Mouse (Mus musculus) stomach, embryonic 14.5 days (tissue): ENCODE data around the gene Tubb5. TPM values are rescaled to one million over a fixed set of nuclear protein-coding genes. Genes with fewer than 3 reads are reported as not detected.

Source experiments
- ATAC-seq: fragments of 200-750 bp; cut with Nextera tagmentation; 2 replicates; pipeline ENCODE4 v1.8.0; 2017; ENCODE audit warnings: low read depth, moderate TSS enrichment; ENCODE audit not compliant: insufficient number of reproducible peaks, insufficient read depth, low FRiP score
- H3K27ac ChIP-seq: fragments of 300-500 bp; sonication (generic); 2 replicates; pipeline ENCODE4 v1.5.1; 2014; ENCODE audit warnings: mild to moderate bottlenecking, low read length, moderate library complexity, mixed read lengths
- H3K27me3 ChIP-seq: fragments of 300-500 bp; sonication (generic); 2 replicates; pipeline ENCODE4 v1.6.1; 2014; ENCODE audit warnings: low read length, control low read depth, mixed read lengths; ENCODE audit not compliant: control insufficient read depth, insufficient read depth
- H3K36me3 ChIP-seq: fragments of 300-500 bp; sonication (generic); 2 replicates; pipeline ENCODE4 v1.6.1; 2014; ENCODE audit warnings: mild to moderate bottlenecking, control low read depth, low read length, moderate library complexity, mixed read lengths; ENCODE audit not compliant: control insufficient read depth, insufficient read depth
- H3K4me1 ChIP-seq: fragments of 300-500 bp; sonication (generic); 2 replicates; pipeline ENCODE4 v1.6.1; 2014; ENCODE audit warnings: low read length, control low read depth, mixed read lengths; ENCODE audit not compliant: control insufficient read depth, insufficient read depth
- H3K4me2 ChIP-seq: fragments of 300-500 bp; sonication (generic); replicated peaks from 2 replicates; pipeline ENCODE4 v1.6.1; 2014; ENCODE audit warnings: low read depth, low read length, control low read depth
- H3K4me3 ChIP-seq: fragments of 300-500 bp; sonication (generic); 2 replicates; pipeline ENCODE4 v1.5.1; 2014; ENCODE audit warnings: low read depth, low read length, control low read depth
- H3K9ac ChIP-seq: fragments of 300-500 bp; sonication (generic); replicated peaks from 2 replicates; pipeline ENCODE4 v1.6.1; 2014; ENCODE audit warnings: low read depth, mild to moderate bottlenecking, control low read depth, low read length, moderate library complexity, mixed read lengths
- H3K9me3 ChIP-seq: fragments of 300-500 bp; sonication (generic); 2 replicates; pipeline ENCODE4 v1.6.1; 2016; ENCODE audit warnings: low read depth, low read length, control low read depth; ENCODE audit not compliant: control insufficient read depth
- whole genome bisulfite sequencing: fragments of 180-500 bp; shearing (Covaris S2); extraction: QIAGEN DNeasy Blood & Tissue Kit; methylation state at CpG from one replicate; pipeline ENCODE4 v1.1.7; 2014; 5-methylcytosine and 5-hydroxymethylcytosine counted together
- polyA plus RNA-seq: library from polyadenylated mRNA; unstranded; fragments of >200 nt; fragmentation: Nextera tagmentation; extraction: Ambion mirVana; gene quantifications from 2 replicates; pipeline ENCODE4 v1.2.1, GENCODE M21; 2014

Tubb5 gene
- polyA plus RNA-seq, 1 experiment from 2014 or later: 983 TPM

DNA sequence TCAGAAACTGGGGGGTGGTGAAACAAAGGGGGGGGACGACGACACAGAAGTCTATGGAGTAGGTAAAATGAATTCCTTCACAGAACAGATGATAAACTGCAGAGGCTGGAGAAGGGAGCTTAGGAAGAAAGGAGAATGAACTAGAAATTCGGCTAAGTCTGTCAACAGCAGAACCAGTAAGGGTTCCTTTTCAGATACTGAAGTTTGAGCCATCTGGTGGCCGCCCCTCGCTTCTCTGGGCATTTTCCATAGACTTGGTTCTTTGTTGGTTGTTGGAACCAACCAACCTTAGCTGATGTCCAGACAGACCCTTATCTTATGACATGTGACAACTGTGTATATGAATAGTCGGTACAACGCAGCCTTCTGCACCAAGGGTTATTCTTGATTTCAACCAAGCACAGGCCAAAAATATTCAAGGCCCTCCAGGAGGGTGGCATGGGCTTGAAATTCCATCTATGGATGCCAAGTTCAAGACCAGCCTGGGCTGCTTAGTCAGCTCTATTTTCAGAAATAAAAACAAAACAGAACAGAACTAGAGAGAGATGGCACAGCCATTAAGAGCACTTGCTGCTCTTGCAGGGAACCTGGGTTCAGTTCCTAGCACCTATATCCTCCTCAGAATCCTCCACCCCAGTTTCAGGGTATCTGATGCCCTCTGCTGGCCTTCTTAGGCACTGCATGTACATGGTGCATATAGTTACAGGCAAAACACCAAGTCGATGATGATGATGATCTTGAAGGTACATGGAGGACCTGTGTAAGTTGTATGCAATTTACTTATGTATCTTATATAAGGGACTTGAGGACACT lies 33.0 kb upstream of the Tubb5 start:
- Histone ChIP-seq H3K9me3 (no peaks in the 10 kb centered on the region), H3K27me3 (no peaks in the 10 kb centered on the region), H3K4me1 (peaks cover 36% of the 10 kb centered on the region; the same call in 1 of the 2 replicates), H3K4me2 (peak overlapping the region; percentile 92; the same call in 1 of the 2 replicates), H3K4me3 (peak overlapping the region; percentile 63; the same call in 1 of the 2 replicates), H3K27ac (peak overlapping the region; percentile 85; the same call in 1 of the 2 replicates), H3K9ac (no peak overlapping the region), H3K36me3 (peaks cover 8% of the 10 kb centered on the region; the same call in 1 of the 2 replicates)
- WGBS: 68% methylated on average over 8 of the region's 8 CpGs
- no peak for ATAC-seq

DNA sequence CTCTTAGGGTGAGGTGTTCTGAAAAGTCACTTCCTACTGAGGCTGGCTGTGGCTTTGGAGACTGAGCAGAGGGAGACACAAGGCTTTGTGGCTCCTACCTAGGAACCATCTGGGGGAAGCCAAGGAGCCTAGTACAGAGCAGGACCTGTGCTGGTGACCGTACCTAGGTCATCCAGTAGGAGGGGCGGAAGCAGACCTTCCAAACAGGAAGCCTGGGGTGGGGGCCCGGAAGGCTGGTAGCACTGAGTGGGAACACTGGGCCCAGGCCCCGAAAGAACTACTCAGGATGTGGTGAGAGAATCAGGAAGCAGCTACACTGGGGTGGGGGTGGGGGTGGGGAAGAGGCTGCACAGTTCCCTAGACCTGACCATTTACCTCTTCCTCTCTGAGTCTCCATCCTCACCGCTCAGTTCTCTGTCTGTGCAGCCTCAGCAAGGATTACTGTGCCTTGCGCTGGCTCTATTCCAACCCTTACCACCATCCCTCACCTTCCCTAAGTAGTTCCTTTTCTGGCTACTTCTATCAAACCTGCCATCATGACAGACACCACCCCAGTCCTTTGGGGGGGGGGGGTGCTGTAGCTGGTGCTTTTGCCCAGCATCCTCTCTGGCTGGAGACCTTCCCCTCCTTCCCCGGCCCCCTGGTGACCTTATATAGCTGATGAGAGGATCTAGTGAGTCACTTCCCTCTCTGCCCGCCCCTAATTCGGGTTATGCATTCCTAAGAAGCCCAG lies 32.2 kb upstream of the Tubb5 start:
- no peak overlapping the region; the same call in 1 of the 2 replicates for H3K9ac ChIP-seq
- H3K4me1 ChIP-seq: peaks cover 36% of the 10 kb centered on the region; the same call in 1 of the 2 replicates

DNA sequence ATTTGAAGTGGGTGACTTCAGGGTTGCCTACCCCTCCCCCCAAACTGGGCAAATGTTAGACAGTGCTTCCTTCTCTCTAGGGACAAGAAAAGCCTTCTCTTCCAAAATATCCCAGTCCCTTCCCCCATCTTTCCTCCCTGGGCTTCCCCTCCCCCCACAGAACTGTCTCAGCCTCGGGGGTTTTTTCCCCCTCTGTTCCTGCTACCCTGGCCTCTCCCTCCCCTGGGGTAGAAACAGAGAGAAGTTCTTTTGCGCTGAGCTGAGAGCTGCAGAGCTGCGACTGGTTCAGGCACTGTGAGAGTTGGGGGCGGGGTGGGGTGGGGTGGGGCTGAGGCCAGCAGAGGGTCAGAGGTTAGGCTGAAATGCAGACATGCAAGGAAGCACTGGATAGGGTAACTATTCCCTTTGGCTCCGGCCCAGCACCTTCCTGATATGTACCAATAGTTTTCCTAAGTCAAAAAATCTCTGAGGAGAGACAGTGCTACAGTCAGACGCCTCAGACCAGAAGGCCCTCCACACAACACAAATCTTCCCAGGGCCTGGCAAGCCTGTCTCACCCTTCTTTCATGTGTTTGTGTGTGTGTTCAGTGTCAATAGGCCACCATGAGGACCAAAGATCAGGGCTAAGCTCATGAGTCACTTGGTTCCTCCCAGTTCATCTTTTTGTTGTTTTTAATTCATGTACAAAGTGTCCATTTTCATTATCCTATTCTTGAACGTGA lies 31.4 kb upstream of the Tubb5 start:
- peak overlapping the region; percentile 74; the same call in 1 of the 2 replicates for H3K9ac ChIP-seq
- WGBS: 1% methylated on average over 7 of the region's 7 CpGs
- peaks cover 42% of the 10 kb centered on the region; the same call in 1 of the 2 replicates for H3K4me1 ChIP-seq
- no peaks in the 10 kb centered on the region for H3K27me3 ChIP-seq
- H3K4me2 ChIP-seq: peak overlapping the region; percentile 92
- ATAC-seq: 0 out of 2 replicates have a peak, but pooled peaks have one; percentile 15
- H3K4me3 ChIP-seq: peak overlapping the region; percentile 63
- H3K9me3 ChIP-seq: no peaks in the 10 kb centered on the region
- peak overlapping the region; percentile 85 for H3K27ac ChIP-seq
- no peaks in the 10 kb centered on the region for H3K36me3 ChIP-seq

More for the DNA sequence above, 32.2 kb upstream of the Tubb5 start:
- 42% methylated on average over 9 of the region's 9 CpGs for WGBS
- Histone ChIP-seq H3K4me2 (peak overlapping the region; percentile 92), H3K4me3 (peak overlapping the region; percentile 63), H3K36me3 (peaks cover 5% of the 10 kb centered on the region; the same call in 1 of the 2 replicates), H3K27ac (peak overlapping the region; percentile 85), H3K9me3 (no peaks in the 10 kb centered on the region), H3K27me3 (no peaks in the 10 kb centered on the region)
- no peak for ATAC-seq

DNA sequence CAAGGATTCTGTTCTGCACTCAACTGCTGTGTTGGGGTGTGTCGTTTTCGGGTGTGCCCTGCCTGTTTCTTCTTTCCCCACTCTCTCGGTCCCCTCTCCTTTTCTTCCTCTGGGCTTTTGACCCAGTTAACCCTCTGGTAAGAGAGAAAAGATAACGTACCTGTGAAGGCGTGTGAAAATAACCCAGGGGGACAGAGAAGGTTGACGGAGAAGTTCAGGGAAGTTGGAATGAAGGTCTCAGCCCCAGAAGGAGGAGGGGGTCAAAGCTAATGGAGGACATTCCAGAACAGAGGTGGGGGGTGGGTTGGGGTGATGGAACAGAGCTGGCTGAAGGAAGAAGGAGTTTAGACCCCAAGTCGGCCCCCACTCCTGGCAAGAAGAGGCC lies 30.8 kb upstream of the Tubb5 start:
- ATAC-seq: no peak
- H3K27me3 ChIP-seq: no peaks in the 10 kb centered on the region
- H3K4me1 ChIP-seq: peaks cover 43% of the 10 kb centered on the region; the same call in 1 of the 2 replicates
- no peaks in the 10 kb centered on the region for H3K9me3 ChIP-seq
- H3K36me3 ChIP-seq: no peaks in the 10 kb centered on the region
- 4% methylated on average over 7 of the region's 7 CpGs for WGBS
- peak overlapping the region; percentile 92 for H3K4me2 ChIP-seq
- peak overlapping the region; percentile 63 for H3K4me3 ChIP-seq
- H3K9ac ChIP-seq: peak overlapping the region; percentile 74
- peak overlapping the region; percentile 85 for H3K27ac ChIP-seq

DNA sequence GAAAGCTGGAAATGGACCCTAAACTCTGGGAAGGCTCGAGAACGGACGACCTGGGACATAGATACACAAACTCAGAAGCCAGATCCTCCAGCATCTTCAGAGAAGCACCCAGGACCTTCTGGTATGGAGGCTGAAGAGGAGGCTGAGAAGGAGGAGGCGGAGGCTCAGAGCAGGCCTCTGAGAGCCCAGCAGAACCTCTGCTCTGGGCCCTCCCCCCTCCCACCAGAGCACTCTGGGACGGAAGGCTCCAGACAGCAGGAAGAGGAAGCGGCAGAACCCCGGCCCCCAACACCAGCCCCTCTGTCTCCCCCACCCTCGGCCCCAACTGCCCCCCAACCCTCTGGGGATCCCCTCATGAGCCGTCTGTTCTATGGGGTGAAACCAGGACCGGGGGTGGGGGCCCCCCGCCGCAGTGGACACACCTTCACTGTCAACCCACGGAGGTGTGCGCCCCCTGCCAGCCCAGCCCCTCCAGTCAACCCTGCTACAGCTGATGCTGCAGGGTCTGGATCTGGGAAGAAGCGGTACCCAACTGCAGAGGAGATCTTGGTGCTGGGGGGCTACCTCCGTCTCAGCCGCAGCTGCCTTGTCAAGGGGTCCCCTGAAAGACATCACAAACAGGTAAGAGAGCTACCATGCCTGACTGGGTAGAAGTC lies 30.2 kb upstream of the Tubb5 start:
- peak overlapping the region; percentile 92 for H3K4me2 ChIP-seq
- peak overlapping the region; percentile 85 for H3K27ac ChIP-seq
- peak overlapping the region; percentile 63 for H3K4me3 ChIP-seq
- 22% methylated on average over 16 of the region's 17 CpGs for WGBS
- no peak for ATAC-seq
- peaks cover 43% of the 10 kb centered on the region; the same call in 1 of the 2 replicates for H3K4me1 ChIP-seq
- no peaks in the 10 kb centered on the region for H3K27me3 ChIP-seq
- no peaks in the 10 kb centered on the region for H3K36me3 ChIP-seq
- H3K9me3 ChIP-seq: no peaks in the 10 kb centered on the region
- H3K9ac ChIP-seq: peak overlapping the region; percentile 74

DNA sequence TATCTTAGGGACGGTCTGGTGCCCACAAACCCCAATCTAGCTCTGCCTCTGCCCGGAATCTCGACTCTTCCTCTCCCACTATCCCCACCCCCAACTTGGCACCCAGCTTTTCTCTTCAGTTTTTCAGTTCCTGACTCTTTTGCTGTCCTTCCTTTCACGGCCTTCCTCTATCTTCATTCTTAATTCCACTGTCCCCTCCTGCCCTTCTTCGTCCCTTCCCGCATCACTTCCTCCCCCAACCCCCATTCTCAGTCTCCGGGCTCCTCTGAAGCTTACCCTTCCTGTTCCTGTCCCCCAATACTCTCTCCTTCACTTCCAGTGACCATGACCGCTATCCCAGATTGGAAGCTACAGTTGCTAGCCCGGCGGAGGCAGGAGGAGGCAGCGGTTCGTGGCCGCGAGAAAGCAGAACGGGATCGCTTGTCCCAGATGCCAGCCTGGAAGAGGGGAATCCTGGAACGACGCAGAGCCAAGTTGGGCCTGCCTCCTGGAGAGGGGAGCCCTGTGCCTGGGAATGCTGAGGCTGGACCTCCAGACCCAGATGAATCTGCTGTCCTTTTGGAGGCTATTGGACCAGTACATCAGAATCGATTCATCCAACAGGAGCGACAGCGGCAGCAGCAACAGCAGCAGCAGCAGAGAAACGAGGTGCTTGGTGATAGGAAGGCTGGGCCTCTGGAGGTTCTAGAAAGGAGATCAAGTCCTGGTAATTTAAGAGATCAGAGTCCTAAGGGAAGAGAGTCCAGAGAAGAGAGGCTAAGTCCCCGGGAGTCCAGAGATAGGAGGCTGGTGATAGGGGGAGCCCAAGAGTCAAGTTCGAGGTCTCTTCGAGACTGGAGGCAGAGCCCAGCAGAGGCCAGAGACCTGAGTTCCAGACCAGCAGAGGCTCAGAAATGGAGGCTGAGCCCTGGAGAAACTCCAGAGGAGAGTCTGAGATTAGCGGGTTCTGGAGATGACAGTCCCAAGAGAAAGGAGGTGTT lies 29.1 kb upstream of the Tubb5 start:
- WGBS: 9% methylated on average over 26 of the region's 26 CpGs
- Histone ChIP-seq H3K4me2 (peak overlapping the region; percentile 92), H3K4me1 (peaks cover 38% of the 10 kb centered on the region; the same call in 1 of the 2 replicates), H3K9me3 (no peaks in the 10 kb centered on the region), H3K4me3 (peak overlapping the region; percentile 63), H3K27ac (peak overlapping the region; percentile 96), H3K36me3 (no peaks in the 10 kb centered on the region), H3K9ac (peak overlapping the region; percentile 74), H3K27me3 (no peaks in the 10 kb centered on the region)
- no peak for ATAC-seq

DNA sequence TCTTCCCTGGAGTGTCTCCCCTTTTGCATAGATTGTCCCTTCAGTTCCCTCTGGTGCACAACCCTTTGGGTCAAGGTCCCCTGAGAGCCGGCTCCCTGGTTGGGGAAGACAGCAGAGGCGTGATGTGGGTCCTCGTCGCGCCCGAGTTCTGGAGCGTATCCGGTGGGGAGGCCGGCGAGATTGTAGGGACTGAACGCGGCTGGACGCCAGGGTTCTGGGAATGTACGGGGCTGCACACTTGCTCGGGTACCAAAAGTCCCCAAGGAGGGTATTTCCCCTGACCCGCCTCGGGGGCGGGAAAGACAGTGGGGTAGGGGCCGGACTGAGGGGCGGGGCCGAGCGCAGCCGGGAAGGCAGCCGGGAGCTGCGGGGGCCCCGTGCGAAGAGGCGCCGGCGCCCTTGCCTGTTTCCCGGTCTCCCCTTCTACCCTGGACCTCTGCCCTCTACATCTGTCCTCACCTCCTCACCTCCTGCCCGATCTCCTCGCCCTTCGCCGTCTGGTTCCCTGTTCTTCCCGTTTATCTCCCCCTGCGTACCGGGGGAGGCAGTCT lies 28.2 kb upstream of the Tubb5 start:
- Histone ChIP-seq H3K9ac (peak overlapping the region; percentile 74), H3K27ac (peak overlapping the region; percentile 96), H3K36me3 (no peaks in the 10 kb centered on the region), H3K9me3 (no peaks in the 10 kb centered on the region), H3K27me3 (no peaks in the 10 kb centered on the region), H3K4me1 (peaks cover 37% of the 10 kb centered on the region; the same call in 1 of the 2 replicates), H3K4me3 (peak overlapping the region; percentile 63), H3K4me2 (peak overlapping the region; percentile 92)
- peak; percentile 48; the same call in 1 of the 2 replicates for ATAC-seq
- WGBS: 0% methylated on average over 36 of the region's 38 CpGs
